In genomic region chr1:55061772-55062171, GRCm38 (mm10) we compare ENCODE assay signal across 23 mouse cellular contexts. TPM values are rescaled to one million over a fixed set of nuclear protein-coding genes. Genes with fewer than 3 reads are reported as not detected.
DNase-seq lines count a peak whose midpoint lies in the region; ATAC-seq and TF ChIP-seq lines count a peak whose summit lies in the region.
"Had no signal": no experiment of that assay in that cellular context is flagged by ENCODE, and none has a peak within 500 bp of the region (broad histone marks: within the 10 kb centered on the region; RNA-seq: fewer than 3 reads in every experiment).

No protein-coding gene starts in this region.

- peaks cover 43% of the 10 kb centered on the region for H3K36me3 ChIP-seq in heart, embryonic 10.5 days
- peaks cover 22% of the 10 kb centered on the region for H3K36me3 ChIP-seq in liver, embryonic 14.5 days (replicated peaks; ENCODE audit: control insufficient read depth, insufficient read depth, low read depth)
- peaks cover 33% of the 10 kb centered on the region for H3K36me3 ChIP-seq in liver, postnatal 0 days (replicated peaks; ENCODE audit: insufficient read depth, low read length)

- intact Hi-C loops in left cerebral cortex, postnatal 4 days (cut with DNase I), result no loop called here

- no peak overlapping the region for H3K4me3 ChIP-seq in heart, embryonic 10.5 days
- no peak overlapping the region for H3K4me3 ChIP-seq in liver, embryonic 14.5 days (ENCODE audit: insufficient read depth in 1 of 2, low read depth in 2 of 2, low read length in 2 of 2)
- H3K4me3 ChIP-seq in liver, postnatal 0 days (ENCODE audit: low read depth, low read length), result no peak overlapping the region
- H3K4me3 ChIP-seq: embryonic facial prominence, embryonic 12.5 days; embryonic facial prominence, embryonic 15.5 days; gastrocnemius, adult 2 months; hindbrain, embryonic 12.5 days; hindbrain, embryonic 15.5 days had no signal

- TF ChIP-seq EP300 in liver, embryonic 14.5 days (IDR thresholded peaks at IDR 0.05; ENCODE audit: low read depth), result no peak
- TF ChIP-seq EP300 in liver, postnatal 0 days (IDR thresholded peaks at IDR 0.05; ENCODE audit: low read depth), result no peak

- 87% methylated on average over 4 of the region's 4 CpGs for whole genome bisulfite sequencing in heart, embryonic 10.5 days
- WGBS in liver, embryonic 14.5 days (ENCODE audit: insufficient replicate concordance), result 55% methylated on average over 4 of the region's 4 CpGs
- WGBS in liver, postnatal 0 days (ENCODE audit: insufficient replicate concordance), result 77% methylated on average over 4 of the region's 4 CpGs

- TF ChIP-seq CTCF in liver, embryonic 14.5 days (IDR thresholded peaks at IDR 0.05; ENCODE audit: low read depth), result peak; percentile 14; the same call in 1 of the 2 replicates
- TF ChIP-seq CTCF in liver, postnatal 0 days (IDR thresholded peaks at IDR 0.05; ENCODE audit: low read depth), result 0 out of 2 replicates have a peak, but pooled peaks have one; percentile 11

- no peaks in the 10 kb centered on the region for H3K27me3 ChIP-seq in heart, embryonic 10.5 days (ENCODE audit: insufficient read depth, poor library complexity, severe bottlenecking)
- H3K27me3 ChIP-seq in liver, embryonic 14.5 days (ENCODE audit: control insufficient read depth, insufficient read depth, low read length), result no peaks in the 10 kb centered on the region
- no peaks in the 10 kb centered on the region for H3K27me3 ChIP-seq in liver, postnatal 0 days (ENCODE audit: insufficient read depth, low read length)
- H3K27me3 ChIP-seq: embryonic facial prominence, embryonic 12.5 days; embryonic facial prominence, embryonic 15.5 days; hindbrain, embryonic 12.5 days; hindbrain, embryonic 15.5 days had no signal

- no peaks in the 10 kb centered on the region for H3K9me3 ChIP-seq in heart, embryonic 10.5 days
- H3K9me3 ChIP-seq in liver, embryonic 14.5 days (ENCODE audit: control insufficient read depth, low read length), result no peaks in the 10 kb centered on the region
- no peaks in the 10 kb centered on the region for H3K9me3 ChIP-seq in liver, postnatal 0 days (ENCODE audit: low read length)
- H3K9me3 ChIP-seq: embryonic facial prominence, embryonic 12.5 days; embryonic facial prominence, embryonic 15.5 days; hindbrain, embryonic 12.5 days; hindbrain, embryonic 15.5 days had no signal

- peak; percentile 16 for DNase-seq in heart, embryonic 10.5 days (ENCODE audit: low spot score)
- DNase-seq in heart, adult 9 months (ENCODE audit: low spot score in 2 of 2), result no peak
- DNase-seq in liver, embryonic 14.5 days (ENCODE audit: low read depth in 3 of 3, low spot score in 3 of 3), result no peak
- no peak for DNase-seq in liver, postnatal 0 days
- DNase-seq in thymus, postnatal 4 days, result no peak
- DNase-seq in left cerebral cortex, postnatal 4 days, result no peak
- DNase-seq: adrenal gland, adult 8-10 months; adrenal gland, postnatal 25 days; cerebellum, adult 11-12 months; cerebellum, adult 8-10 months; cerebellum, postnatal 10 days; cerebellum, postnatal 36 days; forebrain, postnatal 0 days; gastrocnemius, adult 2 months; gastrocnemius, postnatal 25 days; heart, adult 18-20 months had no signal

- 0 out of 2 replicates have a peak, but pooled peaks cover 4% of the 10 kb centered on the region for H3K4me1 ChIP-seq in heart, embryonic 10.5 days
- H3K4me1 ChIP-seq in liver, embryonic 14.5 days (replicated peaks; ENCODE audit: control insufficient read depth in 2 of 2, insufficient read depth in 2 of 2, low read length in 1 of 2), result peaks cover 12 to 15% of the 10 kb centered on the region in 2 experiments
- H3K4me1 ChIP-seq in liver, postnatal 0 days (ENCODE audit: insufficient read depth), result peaks cover 15% of the 10 kb centered on the region
- H3K4me1 ChIP-seq: embryonic facial prominence, embryonic 12.5 days; embryonic facial prominence, embryonic 15.5 days; hindbrain, embryonic 12.5 days; hindbrain, embryonic 15.5 days had no signal

- no peak overlapping the region for H3K4me2 ChIP-seq in liver, embryonic 14.5 days (ENCODE audit: low read depth)
- H3K4me2 ChIP-seq in liver, postnatal 0 days (ENCODE audit: low read depth, low read length), result no peak overlapping the region
- H3K4me2 ChIP-seq: embryonic facial prominence, embryonic 12.5 days; embryonic facial prominence, embryonic 15.5 days; heart, embryonic 11.5 days; hindbrain, embryonic 12.5 days; hindbrain, embryonic 15.5 days had no signal

- no peak for ATAC-seq in liver, embryonic 14.5 days (ENCODE audit: insufficient read depth)
- no peak for ATAC-seq in liver, postnatal 0 days
- ATAC-seq: activated CD4-positive, CD25-positive, alpha-beta regulatory T cell, adult 4 months; forebrain, embryonic 14.5 days; forebrain, postnatal 0 days had no signal

- no peak overlapping the region for H3K27ac ChIP-seq in heart, embryonic 10.5 days
- H3K27ac ChIP-seq in liver, embryonic 14.5 days, result no peak overlapping the region
- H3K27ac ChIP-seq in liver, postnatal 0 days (ENCODE audit: low read depth), result no peak overlapping the region
- H3K27ac ChIP-seq: embryonic facial prominence, embryonic 12.5 days; embryonic facial prominence, embryonic 15.5 days; gastrocnemius, adult 2 months; hindbrain, embryonic 12.5 days; hindbrain, embryonic 15.5 days had no signal

- no peak overlapping the region for H3K9ac ChIP-seq in liver, embryonic 14.5 days (replicated peaks)
- H3K9ac ChIP-seq in liver, postnatal 0 days (replicated peaks), result no peak overlapping the region
- H3K9ac ChIP-seq: embryonic facial prominence, embryonic 12.5 days; embryonic facial prominence, embryonic 15.5 days; forebrain, postnatal 0 days; hindbrain, embryonic 12.5 days; hindbrain, embryonic 15.5 days had no signal

RNA-seq across cellular contexts. Expression of gene Coq10b, which starts 9.2 kb away (rescaled TPM):
- polyA plus RNA-seq in heart, embryonic 10.5 days (2016; fragmentation: Nextera tagmentation; extraction: Ambion mirVana), result 24.1 and 26.6 TPM in 2 replicates
- 6.3 and 8.6 TPM in 2 replicates for polyA plus RNA-seq in liver, embryonic 14.5 days (2012; rRNA removed)
- polyA plus RNA-seq in liver, embryonic 14.5 days (2014; fragmentation: Nextera tagmentation; extraction: Ambion mirVana), result 15.4 and 16.4 TPM in 2 replicates
- polyA plus RNA-seq in liver, postnatal 0 days (2015; fragmentation: Nextera tagmentation; extraction: Ambion mirVana), result 20.6 and 24.4 TPM in 2 replicates
- 10 to 100 TPM; 18.9 to 20.0 TPM for total RNA-seq in left cerebral cortex, postnatal 4 days (2021)

RNA-seq across cellular contexts. Expression of gene Hspe1, which starts 26.2 kb away (rescaled TPM):
- polyA plus RNA-seq in heart, embryonic 10.5 days (2016; fragmentation: Nextera tagmentation; extraction: Ambion mirVana), result 474 and 598 TPM in 2 replicates
- polyA plus RNA-seq in liver, embryonic 14.5 days (2012; rRNA removed), result 148 and 306 TPM in 2 replicates
- polyA plus RNA-seq in liver, embryonic 14.5 days (2014; fragmentation: Nextera tagmentation; extraction: Ambion mirVana), result 396 and 414 TPM in 2 replicates
- polyA plus RNA-seq in liver, postnatal 0 days (2015; fragmentation: Nextera tagmentation; extraction: Ambion mirVana), result 513 and 558 TPM in 2 replicates
- 100 to 1,000 TPM; 109 to 118 TPM for total RNA-seq in left cerebral cortex, postnatal 4 days (2021)

RNA-seq across cellular contexts. Expression of gene Hspd1, which starts 26.3 kb away (rescaled TPM):
- polyA plus RNA-seq in heart, embryonic 10.5 days (2016; fragmentation: Nextera tagmentation; extraction: Ambion mirVana), result 650 and 681 TPM in 2 replicates
- 73.8 and 163 TPM in 2 replicates for polyA plus RNA-seq in liver, embryonic 14.5 days (2012; rRNA removed)
- 241 and 264 TPM in 2 replicates for polyA plus RNA-seq in liver, embryonic 14.5 days (2014; fragmentation: Nextera tagmentation; extraction: Ambion mirVana)
- polyA plus RNA-seq in liver, postnatal 0 days (2015; fragmentation: Nextera tagmentation; extraction: Ambion mirVana), result 288 and 295 TPM in 2 replicates
- total RNA-seq in left cerebral cortex, postnatal 4 days (2021), result 100 to 1,000 TPM; 187 to 191 TPM

RNA-seq across cellular contexts. Expression of gene Sf3b1, which starts 34.5 kb away (rescaled TPM):
- 192 and 232 TPM in 2 replicates for polyA plus RNA-seq in heart, embryonic 10.5 days (2016; fragmentation: Nextera tagmentation; extraction: Ambion mirVana)
- 30.9 and 45.0 TPM in 2 replicates for polyA plus RNA-seq in liver, embryonic 14.5 days (2012; rRNA removed)
- polyA plus RNA-seq in liver, embryonic 14.5 days (2014; fragmentation: Nextera tagmentation; extraction: Ambion mirVana), result 122 and 132 TPM in 2 replicates
- polyA plus RNA-seq in liver, postnatal 0 days (2015; fragmentation: Nextera tagmentation; extraction: Ambion mirVana), result 101 and 117 TPM in 2 replicates
- total RNA-seq in left cerebral cortex, postnatal 4 days (2021), result 100 to 1,000 TPM; 190 to 193 TPM
